Mouse (Mus musculus) embryonic fibroblast, embryonic 13.5 days (primary cell): ENCODE measurements around the gene Cfl1. TPM values are rescaled to one million over a fixed set of nuclear protein-coding genes. Genes with fewer than 3 reads are reported as not detected.
"Not testable (repeated sequence)": the region's sequence is repeated elsewhere in the genome, so short reads cannot be mapped to it uniquely, and the experiment has no call there.

ENCODE experiments used
- H3K27ac ChIP-seq: 2 replicates; pipeline ENCODE4 v1.5.1; 2012; ENCODE audit warnings: low read length, control low read depth, inconsistent platforms; ENCODE audit not compliant: insufficient read depth
- H3K4me1 ChIP-seq: 2 replicates; pipeline ENCODE4 v1.6.1; 2011; ENCODE audit warnings: low read length; ENCODE audit not compliant: control insufficient read depth, insufficient read depth
- H3K4me3 ChIP-seq: 2 replicates; pipeline ENCODE4 v1.5.1; 2011; ENCODE audit warnings: mild to moderate bottlenecking, control low read depth, low read length; ENCODE audit not compliant: insufficient read depth
- CTCF ChIP-seq: IDR thresholded peaks from 2 replicates; pipeline ENCODE4 v1.5.1; 2011; ENCODE audit warnings: mild to moderate bottlenecking, control low read depth, low read length, moderate library complexity, borderline replicate concordance; ENCODE audit not compliant: insufficient read depth
- POLR2A ChIP-seq: IDR thresholded peaks from 2 replicates; pipeline ENCODE4 v1.6.1; 2011; ENCODE audit warnings: low read depth, mild to moderate bottlenecking, control low read depth, low read length, moderate library complexity
- polyA plus RNA-seq: library from polyadenylated mRNA; stranded (reverse); fragments of >200 nt; gene quantifications from 2 replicates; pipeline ENCODE4 v1.2.4, GENCODE M21; 2011; ENCODE audit warnings: low read depth; ENCODE audit not compliant: missing spikeins, insufficient read length

Gene Cfl1
- polyA plus RNA-seq, 1 experiment = 1,890 TPM

- TF ChIP-seq POLR2A (peak; percentile 30; the same call in 1 of the 2 replicates), CTCF (no peak)
- peaks cover 4% of the 10 kb centered on the region; the same call in 1 of the 2 replicates for H3K4me1 ChIP-seq
- H3K27ac ChIP-seq = peak overlapping the region; percentile 95; the same call in 1 of the 2 replicates
- no peak overlapping the region for H3K4me3 ChIP-seq
Measured at GRCm38 (mm10) chr19:5486771-5487170, 3.5 kb upstream of the Cfl1 start.

- Histone ChIP-seq H3K4me3 (peak within 1 kb of the TSS; percentile 66), H3K27ac (peak within 1 kb of the TSS; percentile 99), H3K4me1 (peaks cover 4% of the 10 kb centered on the region; the same call in 1 of the 2 replicates)
- TF ChIP-seq POLR2A = peak; percentile 92
- TF ChIP-seq CTCF = peak; percentile 78
Measured at GRCm38 (mm10) chr19:5487768-5488550, 2.3 kb upstream of the Cfl1 start, which contains the start of gene Mus81. Mus81 (minus strand) TSS chr19:5488402.

GRCm38 (mm10) chr19:5488878-5489571 lies 1.2 kb upstream of the Cfl1 start:
- TF ChIP-seq POLR2A = peak; percentile 90
- TF ChIP-seq CTCF = no peak
- Histone ChIP-seq H3K4me1 (peaks cover 4% of the 10 kb centered on the region; the same call in 1 of the 2 replicates), H3K4me3 (peak overlapping the region; percentile 13), H3K27ac (peak overlapping the region; percentile 99)

- H3K4me1 ChIP-seq, H3K4me3 ChIP-seq: not testable (repeated sequence)
- H3K27ac ChIP-seq = peak overlapping the region; percentile 87
Measured at GRCm38 (mm10) chr19:5489721-5490120, 534 bp upstream of the Cfl1 start.

- H3K4me3 ChIP-seq = peak overlapping the region; percentile 72
- H3K27ac ChIP-seq = peak overlapping the region; percentile 93
- TF ChIP-seq POLR2A (peak; percentile 92), CTCF (no peak)
- peaks cover 4% of the 10 kb centered on the region; the same call in 1 of the 2 replicates for H3K4me1 ChIP-seq
Measured at GRCm38 (mm10) chr19:5490898-5491708, 848 bp downstream of the Cfl1 start.

- TF ChIP-seq CTCF (no peak), POLR2A (no peak)
- Histone ChIP-seq H3K4me3 (peak overlapping the region; percentile 72), H3K27ac (no peak overlapping the region), H3K4me1 (no peaks in the 10 kb centered on the region)
Measured at GRCm38 (mm10) chr19:5492641-5493040, 2.4 kb downstream of the Cfl1 start.

GRCm38 (mm10) chr19:5493301-5493721 lies 3.1 kb downstream of the Cfl1 start:
- H3K4me3 ChIP-seq = peak overlapping the region; percentile 72
- not testable (repeated sequence) for H3K27ac ChIP-seq, H3K4me1 ChIP-seq

GRCm38 (mm10) chr19:5494314-5494713 lies 4.1 kb downstream of the Cfl1 start:
- Histone ChIP-seq H3K4me1 (no peaks in the 10 kb centered on the region), H3K27ac (no peak overlapping the region), H3K4me3 (no peak overlapping the region)
- no peak for TF ChIP-seq CTCF
- TF ChIP-seq POLR2A = 0 out of 2 replicates have a peak, but pooled peaks have one; percentile 7

- Histone ChIP-seq H3K4me1 (no peaks in the 10 kb centered on the region), H3K4me3 (no peak overlapping the region), H3K27ac (no peak overlapping the region)
- TF ChIP-seq POLR2A (0 out of 2 replicates have a peak, but pooled peaks have one; percentile 19), CTCF (no peak)
Measured at GRCm38 (mm10) chr19:5495353-5496051, 5.2 kb downstream of the Cfl1 start.

- Histone ChIP-seq H3K4me3 (no peak overlapping the region), H3K4me1 (no peaks in the 10 kb centered on the region), H3K27ac (no peak overlapping the region)
- TF ChIP-seq CTCF = no peak
- TF ChIP-seq POLR2A = no peak
Measured at GRCm38 (mm10) chr19:5496052-5496370, 5.8 kb downstream of the Cfl1 start.
